Mouse (Mus musculus): Measurements from ENCODE around the gene Gm45785. TPM values are rescaled to one million over a fixed set of nuclear protein-coding genes. Genes with fewer than 3 reads are reported as not detected.
"Not testable (repeated sequence)": the region's sequence is repeated elsewhere in the genome, so short reads cannot be mapped to it uniquely, and the experiment has no call there.

Gene Gm45785
- polyA plus RNA-seq, 1 experiment = not detected

- H3K9ac ChIP-seq (ENCODE audit: low read depth, poor library complexity, severe bottlenecking) = no peak overlapping the region
- no peaks in the 10 kb centered on the region for H3K27me3 ChIP-seq (ENCODE audit: control insufficient read depth, insufficient read depth, low read length, poor library complexity, severe bottlenecking)
- no peak overlapping the region for H3K27ac ChIP-seq (ENCODE audit: insufficient read depth, low read length)
- TF ChIP-seq CTCF (IDR thresholded peaks at IDR 0.05; ENCODE audit: low read depth, low read length) (no peak), POLR2A (IDR thresholded peaks at IDR 0.05; ENCODE audit: insufficient read depth, low read length) (no peak), EP300 (IDR thresholded peaks at IDR 0.05; ENCODE audit: insufficient read depth, low read depth, low read length) (no peak)
- no peaks in the 10 kb centered on the region for H3K9me3 ChIP-seq (replicated peaks; ENCODE audit: control insufficient read depth, insufficient read depth, low read length, poor library complexity, severe bottlenecking)
- H3K36me3 ChIP-seq (ENCODE audit: control insufficient read depth, insufficient read depth, low read length, poor library complexity, severe bottlenecking) = peaks cover 9% of the 10 kb centered on the region
- no peaks in the 10 kb centered on the region for H3K4me1 ChIP-seq (ENCODE audit: control insufficient read depth, insufficient read depth, low read length)
- H3K4me3 ChIP-seq (ENCODE audit: low read depth, low read length) = no peak overlapping the region
Measured at GRCm38 (mm10) chr7:140899121-140899520, 43.0 kb upstream of the Gm45785 start.

- no peaks in the 10 kb centered on the region for H3K27me3 ChIP-seq (ENCODE audit: control insufficient read depth, insufficient read depth, low read length, poor library complexity, severe bottlenecking)
- H3K36me3 ChIP-seq (ENCODE audit: control insufficient read depth, insufficient read depth, low read length, poor library complexity, severe bottlenecking) = peaks cover 13% of the 10 kb centered on the region
- no peak overlapping the region for H3K27ac ChIP-seq (ENCODE audit: insufficient read depth, low read length)
- no peaks in the 10 kb centered on the region for H3K4me1 ChIP-seq (ENCODE audit: control insufficient read depth, insufficient read depth, low read length)
- H3K9ac ChIP-seq (ENCODE audit: low read depth, poor library complexity, severe bottlenecking) = no peak overlapping the region
- H3K9me3 ChIP-seq (replicated peaks; ENCODE audit: control insufficient read depth, insufficient read depth, low read length, poor library complexity, severe bottlenecking) = no peaks in the 10 kb centered on the region
- no peak for TF ChIP-seq EP300 (IDR thresholded peaks at IDR 0.05; ENCODE audit: insufficient read depth, low read depth, low read length)
- H3K4me3 ChIP-seq (ENCODE audit: low read depth, low read length) = no peak overlapping the region
Measured at GRCm38 (mm10) chr7:140897863-140898262, 41.7 kb upstream of the Gm45785 start.

GRCm38 (mm10) chr7:140894611-140895010, 38.5 kb upstream of the Gm45785 start:
- H3K9me3 ChIP-seq (replicated peaks; ENCODE audit: control insufficient read depth, insufficient read depth, low read length, poor library complexity, severe bottlenecking) = no peaks in the 10 kb centered on the region
- H3K9ac ChIP-seq (ENCODE audit: low read depth, poor library complexity, severe bottlenecking) = no peak overlapping the region
- H3K27ac ChIP-seq (ENCODE audit: insufficient read depth, low read length) = no peak overlapping the region
- no peaks in the 10 kb centered on the region for H3K27me3 ChIP-seq (ENCODE audit: control insufficient read depth, insufficient read depth, low read length, poor library complexity, severe bottlenecking)
- no peaks in the 10 kb centered on the region for H3K4me1 ChIP-seq (ENCODE audit: control insufficient read depth, insufficient read depth, low read length)
- no peak for TF ChIP-seq CTCF (IDR thresholded peaks at IDR 0.05; ENCODE audit: low read depth, low read length)
- TF ChIP-seq EP300 (IDR thresholded peaks at IDR 0.05; ENCODE audit: insufficient read depth, low read depth, low read length) = no peak
- TF ChIP-seq POLR2A (IDR thresholded peaks at IDR 0.05; ENCODE audit: insufficient read depth, low read length) = no peak
- H3K36me3 ChIP-seq (ENCODE audit: control insufficient read depth, insufficient read depth, low read length, poor library complexity, severe bottlenecking) = peaks cover 30% of the 10 kb centered on the region
- H3K4me3 ChIP-seq (ENCODE audit: low read depth, low read length) = no peak overlapping the region

- Histone ChIP-seq H3K4me1 (ENCODE audit: control insufficient read depth, insufficient read depth, low read length) (no peaks in the 10 kb centered on the region), H3K36me3 (ENCODE audit: control insufficient read depth, insufficient read depth, low read length, poor library complexity, severe bottlenecking) (peaks cover 36% of the 10 kb centered on the region)
- TF ChIP-seq EP300 (IDR thresholded peaks at IDR 0.05; ENCODE audit: insufficient read depth, low read depth, low read length) = no peak
- no peak for TF ChIP-seq CTCF (IDR thresholded peaks at IDR 0.05; ENCODE audit: low read depth, low read length)
- no peak for TF ChIP-seq POLR2A (IDR thresholded peaks at IDR 0.05; ENCODE audit: insufficient read depth, low read length)
Measured at GRCm38 (mm10) chr7:140894031-140894430, 37.9 kb upstream of the Gm45785 start.

GRCm38 (mm10) chr7:140890636-140891035, 34.5 kb upstream of the Gm45785 start:
- not testable (repeated sequence) for H3K9ac ChIP-seq (ENCODE audit: low read depth, poor library complexity, severe bottlenecking); H3K27me3 ChIP-seq (ENCODE audit: control insufficient read depth, insufficient read depth, low read length, poor library complexity, severe bottlenecking); H3K9me3 ChIP-seq (replicated peaks; ENCODE audit: control insufficient read depth, insufficient read depth, low read length, poor library complexity, severe bottlenecking); H3K4me3 ChIP-seq (ENCODE audit: low read depth, low read length); H3K27ac ChIP-seq (ENCODE audit: insufficient read depth, low read length); H3K4me1 ChIP-seq (ENCODE audit: control insufficient read depth, insufficient read depth, low read length)
- peaks cover 55% of the 10 kb centered on the region for H3K36me3 ChIP-seq (ENCODE audit: control insufficient read depth, insufficient read depth, low read length, poor library complexity, severe bottlenecking)

More at GRCm38 (mm10) chr7:140894031-140894430, 37.9 kb upstream of the Gm45785 start:
- Histone ChIP-seq H3K27me3 (ENCODE audit: control insufficient read depth, insufficient read depth, low read length, poor library complexity, severe bottlenecking) (no peaks in the 10 kb centered on the region), H3K4me3 (ENCODE audit: low read depth, low read length) (no peak overlapping the region), H3K9ac (ENCODE audit: low read depth, poor library complexity, severe bottlenecking) (no peak overlapping the region), H3K9me3 (replicated peaks; ENCODE audit: control insufficient read depth, insufficient read depth, low read length, poor library complexity, severe bottlenecking) (no peaks in the 10 kb centered on the region), H3K27ac (ENCODE audit: insufficient read depth, low read length) (no peak overlapping the region)

GRCm38 (mm10) chr7:140882469-140882803, 26.3 kb upstream of the Gm45785 start:
- Histone ChIP-seq H3K27ac (ENCODE audit: insufficient read depth, low read length) (no peak overlapping the region), H3K9ac (ENCODE audit: low read depth, poor library complexity, severe bottlenecking) (peak overlapping the region; percentile 59), H3K4me3 (ENCODE audit: low read depth, low read length) (peak overlapping the region; percentile 96), H3K4me1 (ENCODE audit: control insufficient read depth, insufficient read depth, low read length) (no peaks in the 10 kb centered on the region), H3K9me3 (replicated peaks; ENCODE audit: control insufficient read depth, insufficient read depth, low read length, poor library complexity, severe bottlenecking) (no peaks in the 10 kb centered on the region), H3K27me3 (ENCODE audit: control insufficient read depth, insufficient read depth, low read length, poor library complexity, severe bottlenecking) (no peaks in the 10 kb centered on the region), H3K36me3 (ENCODE audit: control insufficient read depth, insufficient read depth, low read length, poor library complexity, severe bottlenecking) (peaks cover 12% of the 10 kb centered on the region)
- TF ChIP-seq CTCF (IDR thresholded peaks at IDR 0.05; ENCODE audit: low read depth, low read length) (no peak), POLR2A (IDR thresholded peaks at IDR 0.05; ENCODE audit: insufficient read depth, low read length) (no peak), EP300 (IDR thresholded peaks at IDR 0.05; ENCODE audit: insufficient read depth, low read depth, low read length) (0 out of 2 replicates have a peak, but pooled peaks have one; percentile 2)
